Mouse (Mus musculus) heart, postnatal 0 days (tissue): ENCODE measurements around the gene Ovol3. TPM values are rescaled to one million over a fixed set of nuclear protein-coding genes. Genes with fewer than 3 reads are reported as not detected.
A peak's percentile ranks its signal among the peaks of the same experiment; 100 is the strongest.

ENCODE experiments used
- ATAC-seq: fragments of 200-750 bp; cut with Nextera tagmentation; 2 replicates; pipeline ENCODE4 v1.8.0; 2017; ENCODE audit warnings: low read depth, moderate number of reproducible peaks, moderate library complexity; ENCODE audit not compliant: insufficient read depth
- DNase-seq: peaks from one replicate; pipeline ENCODE4 v3.0.0-alpha.2; 2016; ENCODE audit warnings: low spot score
- H3K27ac ChIP-seq: fragments of 300-500 bp; sonication (generic); 2 replicates; pipeline ENCODE4 v1.5.1; 2014; ENCODE audit warnings: low read depth, mild to moderate bottlenecking
- H3K27me3 ChIP-seq: fragments of 300-500 bp; sonication (generic); 2 replicates; pipeline ENCODE4 v1.6.1; 2014; ENCODE audit warnings: low read length, mixed read lengths; ENCODE audit not compliant: control insufficient read depth, insufficient read depth
- H3K36me3 ChIP-seq: fragments of 300-500 bp; sonication (generic); replicated peaks from 2 replicates; pipeline ENCODE4 v1.6.1; 2014; ENCODE audit warnings: low read length, mixed read lengths; ENCODE audit not compliant: control insufficient read depth, insufficient read depth
- H3K4me1 ChIP-seq: fragments of 300-500 bp; sonication (generic); 2 replicates; pipeline ENCODE4 v1.6.1; 2014; ENCODE audit warnings: antibody characterized with exemption; ENCODE audit not compliant: control insufficient read depth, insufficient read depth
- H3K4me2 ChIP-seq: fragments of 300-500 bp; sonication (generic); 2 replicates; pipeline ENCODE4 v1.6.1; 2014; ENCODE audit warnings: low read depth, mild to moderate bottlenecking, low read length, moderate library complexity
- H3K4me3 ChIP-seq: fragments of 300-500 bp; sonication (generic); 2 replicates; pipeline ENCODE4 v1.5.1; 2014; ENCODE audit warnings: low read depth, low read length
- H3K9ac ChIP-seq: fragments of 300-500 bp; sonication (generic); replicated peaks from 2 replicates; pipeline ENCODE4 v1.6.1; 2014; ENCODE audit warnings: low read depth, low read length, mixed read lengths
- H3K9me3 ChIP-seq: fragments of 300-500 bp; sonication (generic); replicated peaks from 2 replicates; pipeline ENCODE4 v1.6.1; 2016; ENCODE audit warnings: low read length; ENCODE audit not compliant: control insufficient read depth
- CTCF ChIP-seq: IDR thresholded peaks from 2 replicates; pipeline ENCODE4 v1.5.1; 2016; ENCODE audit warnings: antibody characterized with exemption, control low read depth, low read depth
- EP300 ChIP-seq: IDR thresholded peaks from 2 replicates; pipeline ENCODE4 v1.6.1; 2016; ENCODE audit warnings: antibody characterized with exemption, low read depth
- WGBS: fragments of 180-500 bp; shearing (Covaris S2); extraction: QIAGEN DNeasy Blood & Tissue Kit; methylation state at CpG from one replicate; pipeline ENCODE4 v1.1.7; 2014; 5-methylcytosine and 5-hydroxymethylcytosine counted together
- polyA plus RNA-seq: library from polyadenylated mRNA; unstranded; fragments of >200 nt; fragmentation: Nextera tagmentation; extraction: Ambion mirVana; gene quantifications from 2 replicates; pipeline ENCODE4 v1.2.1, GENCODE M21; 2015
- total RNA-seq: library from RNA; depleted of rRNA; stranded (reverse); fragments of >200 nt; gene quantifications from 2 replicates; pipeline ENCODE4 v1.2.3, GENCODE M21; 2014; ENCODE audit warnings: low replicate concordance

Ovol3 gene
- total and polyA plus RNA-seq, 2 experiments from 2014 or later: not detected

DNA sequence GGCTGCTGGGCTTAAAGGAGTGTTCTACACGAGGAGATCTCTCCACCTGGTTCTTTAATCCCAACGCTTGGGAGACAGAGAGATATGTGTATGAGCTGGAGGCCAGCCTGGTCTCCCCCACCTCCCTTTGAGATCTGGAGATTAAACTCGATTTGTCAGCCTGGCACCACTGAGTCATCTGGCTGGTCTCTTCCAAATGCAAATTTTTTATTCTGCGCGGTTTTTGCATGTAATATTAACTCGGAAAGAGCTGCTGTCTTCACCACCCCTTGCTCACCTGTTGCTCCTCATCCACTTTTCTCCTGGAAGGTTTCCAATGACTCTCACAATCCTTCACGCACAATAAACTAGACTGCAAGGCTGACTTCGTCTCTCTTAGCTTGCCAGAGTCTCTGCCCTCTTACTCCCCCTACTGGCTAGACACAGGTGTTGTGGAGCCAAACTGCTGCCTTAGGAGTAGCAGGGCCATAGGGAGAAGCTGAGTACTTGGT is 37.0 kb downstream of the Ovol3 start, which contains the start of gene Capns1:
Gene Capns1 (minus strand): TSS at position 331 of the 491 bp plus-strand sequence.
- peak; percentile 72 for DNase-seq

DNA sequence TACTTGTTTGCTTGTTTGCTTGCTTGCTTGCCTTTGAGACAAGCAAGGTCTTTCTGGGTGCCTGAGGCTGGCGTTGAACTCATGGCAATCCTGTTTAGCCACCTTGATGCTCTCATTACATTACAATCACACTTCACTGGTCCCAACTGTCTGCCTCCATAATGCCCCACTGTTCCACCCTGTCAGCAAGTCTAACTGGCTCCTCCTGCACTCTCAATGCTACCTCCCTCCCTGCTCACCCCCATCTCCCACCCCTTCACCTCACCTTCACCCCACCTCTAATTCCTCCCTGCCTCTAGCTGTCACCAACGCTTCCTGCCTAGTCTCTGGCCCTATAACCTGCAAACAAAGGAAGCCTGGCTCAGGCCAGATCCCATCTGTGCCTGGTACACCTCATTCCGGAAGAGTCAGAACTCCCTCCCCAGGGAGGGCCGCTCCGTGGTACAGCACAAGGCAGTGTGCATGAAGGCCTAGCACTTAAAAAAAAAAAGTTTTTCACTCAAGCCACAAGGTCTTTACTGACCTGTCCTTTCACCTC is 37.9 kb downstream of the Ovol3 start:
- H3K27me3 ChIP-seq: no peaks in the 10 kb centered on the region
- H3K4me3 ChIP-seq: no peak overlapping the region
- no peak overlapping the region for H3K4me2 ChIP-seq
- H3K27ac ChIP-seq: no peak overlapping the region
- ATAC-seq (no peak), DNase-seq (no peak)
- TF ChIP-seq CTCF: no peak
- TF ChIP-seq EP300: no peak
- H3K9me3 ChIP-seq: no peaks in the 10 kb centered on the region
- H3K36me3 ChIP-seq: no peaks in the 10 kb centered on the region
- H3K4me1 ChIP-seq: 0 out of 2 replicates have a peak, but pooled peaks cover 9% of the 10 kb centered on the region
- 55% methylated on average over 5 of the region's 5 CpGs for WGBS
- no peak overlapping the region for H3K9ac ChIP-seq

More for the DNA sequence above, 37.0 kb downstream of the Ovol3 start, which contains the start of gene Capns1:
- no peak within 1 kb of the TSS for H3K9ac ChIP-seq
- no peaks in the 10 kb centered on the region for H3K27me3 ChIP-seq
- 0 out of 2 replicates have a peak, but pooled peaks cover 8% of the 10 kb centered on the region for H3K4me1 ChIP-seq
- peak within 1 kb of the TSS; percentile 6; the same call in 1 of the 2 replicates for H3K4me2 ChIP-seq
- no peak for ATAC-seq
- no peaks in the 10 kb centered on the region for H3K9me3 ChIP-seq
- WGBS: 8% methylated on average over 8 of the region's 8 CpGs
- no peak within 1 kb of the TSS for H3K27ac ChIP-seq
- TF ChIP-seq CTCF (peak; percentile 89), EP300 (no peak)
- H3K4me3 ChIP-seq: no peak within 1 kb of the TSS
- no peaks in the 10 kb centered on the region for H3K36me3 ChIP-seq

DNA sequence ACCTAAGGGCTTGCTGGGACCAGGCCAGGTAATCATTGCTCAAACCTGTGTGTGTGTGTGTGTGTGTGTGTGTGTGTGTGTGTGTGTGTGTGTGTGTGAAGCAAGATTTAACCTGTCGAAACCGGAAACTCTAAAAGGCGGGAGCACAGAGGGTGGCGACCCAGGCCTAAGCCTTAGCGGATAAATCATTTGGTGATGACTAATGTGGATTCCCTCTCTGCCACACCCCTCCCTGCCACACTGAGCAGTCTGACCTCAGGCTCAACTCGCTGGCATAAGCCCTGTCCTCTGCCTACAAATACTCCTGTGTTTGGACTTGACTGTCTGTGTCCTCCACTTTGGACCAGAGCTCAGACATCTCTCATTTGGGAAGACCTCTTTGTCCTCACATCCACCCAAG is 39.4 kb downstream of the Ovol3 start:
- 68% methylated on average over 6 of the region's 6 CpGs for WGBS
- peaks cover 14% of the 10 kb centered on the region for H3K36me3 ChIP-seq

DNA sequence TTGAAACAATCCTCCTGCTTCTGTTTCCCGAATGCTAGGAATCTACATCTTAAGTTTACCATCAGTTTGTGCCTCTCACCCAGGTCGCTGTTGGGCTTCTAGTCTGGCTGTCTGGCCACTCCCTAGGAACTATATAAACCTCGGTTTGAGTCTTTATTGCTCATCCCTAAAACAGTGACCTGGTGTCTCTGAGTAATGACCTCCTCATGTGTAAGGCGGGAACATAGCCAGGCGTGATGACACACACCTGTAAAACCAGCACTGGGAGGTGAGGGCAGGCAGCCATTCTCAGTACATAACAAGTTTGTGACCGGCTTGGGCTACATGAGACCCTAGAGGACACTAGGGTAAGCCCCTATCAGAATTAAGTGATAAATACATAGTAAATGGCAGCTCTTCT is 40.1 kb downstream of the Ovol3 start:
- no peaks in the 10 kb centered on the region for H3K9me3 ChIP-seq
- peak overlapping the region; percentile 80; the same call in 1 of the 2 replicates for H3K4me2 ChIP-seq
- H3K4me1 ChIP-seq: 0 out of 2 replicates have a peak, but pooled peaks cover 9% of the 10 kb centered on the region
- H3K4me3 ChIP-seq: 0 out of 2 replicates have a peak overlapping the region, but pooled peaks have one; percentile 69
- DNase-seq: no peak
- no peak overlapping the region for H3K27ac ChIP-seq
- peaks cover 20% of the 10 kb centered on the region for H3K36me3 ChIP-seq
- ATAC-seq: no peak
- no peaks in the 10 kb centered on the region for H3K27me3 ChIP-seq
- 66% methylated on average over 6 of the region's 6 CpGs for WGBS
- no peak for TF ChIP-seq EP300
- no peak for TF ChIP-seq CTCF
- H3K9ac ChIP-seq: no peak overlapping the region

More for the DNA sequence above, 39.4 kb downstream of the Ovol3 start:
- ATAC-seq: no peak
- Histone ChIP-seq H3K9ac (no peak overlapping the region), H3K9me3 (no peaks in the 10 kb centered on the region), H3K27ac (no peak overlapping the region), H3K4me1 (0 out of 2 replicates have a peak, but pooled peaks cover 9% of the 10 kb centered on the region), H3K4me3 (no peak overlapping the region), H3K4me2 (no peak overlapping the region), H3K27me3 (no peaks in the 10 kb centered on the region)
- no peak for DNase-seq
- TF ChIP-seq CTCF (no peak), EP300 (no peak)

DNA sequence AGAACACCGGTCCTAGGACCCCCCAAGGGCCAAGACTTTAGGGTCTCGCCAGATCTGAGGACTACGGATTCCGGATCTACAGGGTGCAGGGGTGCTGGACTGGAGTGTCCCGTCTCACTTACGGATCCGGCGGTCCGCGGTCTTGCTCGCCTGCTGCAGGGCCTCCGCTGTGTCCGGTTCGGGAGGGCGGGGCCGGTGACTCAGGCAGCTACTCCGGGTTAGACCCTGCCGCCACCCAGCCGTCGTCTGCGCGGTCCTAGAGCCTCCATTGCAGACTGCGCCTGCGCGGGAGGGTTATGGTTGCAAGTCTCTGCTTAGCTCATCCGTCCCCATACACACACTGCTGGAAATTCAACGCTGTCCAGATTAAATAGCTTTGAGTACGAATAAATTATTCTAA is 40.6 kb downstream of the Ovol3 start:
- DNase-seq (peak; percentile 96), ATAC-seq (peak; percentile 91)
- TF ChIP-seq CTCF (no peak), EP300 (no peak)
- Histone ChIP-seq H3K9ac (peak overlapping the region; percentile 79), H3K4me1 (0 out of 2 replicates have a peak, but pooled peaks cover 9% of the 10 kb centered on the region), H3K36me3 (peaks cover 25% of the 10 kb centered on the region), H3K27me3 (no peaks in the 10 kb centered on the region), H3K4me3 (peak overlapping the region; percentile 69), H3K4me2 (peak overlapping the region; percentile 80), H3K27ac (peak overlapping the region; percentile 85), H3K9me3 (no peaks in the 10 kb centered on the region)
- WGBS: under 1% methylated on average over 28 of the region's 28 CpGs
